Mouse (Mus musculus) C2C12 (cell line): ENCODE measurements around the gene Galntl6.

Source experiments
- CTCF ChIP-seq: IDR thresholded peaks from one replicate; pipeline ENCODE4 v1.5.1; 2011; ENCODE audit not compliant: control insufficient read depth, insufficient read depth, insufficient read length
- MYOD1 ChIP-seq: IDR thresholded peaks from one replicate; pipeline ENCODE4 v1.6.1; 2011; ENCODE audit warnings: low read depth; ENCODE audit not compliant: control insufficient read depth, insufficient read length

DNA sequence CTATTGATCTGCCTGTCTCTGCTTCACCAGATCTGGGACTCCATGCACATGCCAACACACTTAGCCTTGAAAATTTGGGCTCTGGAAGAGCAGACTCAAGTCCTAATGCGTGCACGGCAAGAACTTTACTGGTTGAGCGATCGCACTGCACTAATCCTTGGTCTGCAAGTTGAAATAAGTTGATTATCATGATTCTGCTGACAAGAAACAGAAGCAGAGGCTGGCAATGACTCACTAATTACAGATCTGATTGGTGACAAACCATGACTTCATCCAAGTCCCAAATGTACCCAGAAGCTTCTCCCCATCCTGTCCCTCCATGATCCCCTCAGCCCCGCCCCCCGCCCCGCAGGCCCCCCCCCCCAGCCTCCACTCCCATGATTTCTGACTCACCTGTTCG, 1108.6 kb downstream of the Galntl6 start:
- TF ChIP-seq CTCF (no peak), MYOD1 (no peak)
